Comparison of ENCODE assay signal across 8 mouse cellular contexts in the genomic region with DNA sequence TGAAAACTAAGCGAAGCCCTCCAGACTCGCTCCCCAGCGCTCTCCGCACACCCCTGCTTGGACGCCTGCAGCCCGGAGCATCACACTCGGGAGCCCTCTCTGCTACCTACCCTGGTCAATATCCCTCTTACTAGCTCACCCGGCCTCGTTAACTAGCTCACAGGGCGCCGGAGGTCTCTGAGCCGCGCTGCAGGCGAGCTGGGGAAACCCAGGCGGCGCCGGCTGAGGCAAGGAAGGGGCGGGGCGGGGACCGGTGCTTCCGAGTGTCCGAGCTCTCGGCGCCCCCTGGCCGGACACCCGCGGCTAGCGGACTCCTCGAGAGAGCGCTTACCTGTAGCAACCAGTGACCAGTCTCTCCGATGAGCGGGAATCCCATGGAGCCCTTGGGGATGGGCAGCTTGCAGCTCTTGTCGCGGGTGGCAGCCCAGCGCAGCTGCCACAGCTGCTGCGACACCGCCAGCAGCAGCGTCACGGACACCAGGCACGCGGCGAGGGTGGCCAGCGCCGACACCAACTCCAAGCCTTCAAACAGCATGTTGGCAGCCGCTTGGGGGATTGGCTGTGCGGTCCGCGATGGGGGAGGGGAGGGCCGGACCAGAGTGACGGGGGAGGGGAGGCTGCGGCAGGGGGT. TPM values are rescaled to one million over a fixed set of nuclear protein-coding genes. Genes with fewer than 3 reads are reported as not detected.
DNase-seq lines count a peak whose midpoint lies in the region; ATAC-seq and TF ChIP-seq lines count a peak whose summit lies in the region.

No protein-coding gene starts in this region.

- H3K36me3 ChIP-seq in forebrain, embryonic 14.5 days (ENCODE audit: control insufficient read depth, insufficient read depth, low read length), result no peaks in the 10 kb centered on the region
- H3K36me3 ChIP-seq in hindbrain, embryonic 13.5 days, result no peaks in the 10 kb centered on the region
- H3K36me3 ChIP-seq in midbrain, postnatal 0 days (ENCODE audit: insufficient read depth, low read length), result no peaks in the 10 kb centered on the region

- H3K27me3 ChIP-seq in forebrain, embryonic 14.5 days (replicated peaks; ENCODE audit: control insufficient read depth, insufficient read depth, low read length), result peaks cover 78% of the 10 kb centered on the region
- peaks cover 95% of the 10 kb centered on the region for H3K27me3 ChIP-seq in hindbrain, embryonic 13.5 days
- peaks cover 64% of the 10 kb centered on the region for H3K27me3 ChIP-seq in midbrain, postnatal 0 days (ENCODE audit: insufficient read depth, low read length)

- DNase-seq in 3T3-L1 (ENCODE audit: low read depth, low spot score) (peak; percentile 74), ZHBTc4 (ENCODE audit: low read depth, low spot score) (peak; percentile 74), liver (peak; percentile 34)
- peak; percentile 41 for DNase-seq in forebrain, embryonic 14.5 days (ENCODE audit: low spot score)
- DNase-seq in midbrain, postnatal 0 days (ENCODE audit: low spot score), result no peak
- DNase-seq in cerebellum, adult 11 months, result no peak

- ATAC-seq in forebrain, embryonic 14.5 days, result no peak
- no peak for ATAC-seq in hindbrain, embryonic 13.5 days (ENCODE audit: low FRiP score)
- no peak for ATAC-seq in midbrain, postnatal 0 days (ENCODE audit: low FRiP score)
- ATAC-seq in cerebellum, adult (ENCODE audit: insufficient number of reproducible peaks, low FRiP score, low TSS enrichment), result no peak

- H3K9ac ChIP-seq in forebrain, embryonic 14.5 days (ENCODE audit: low read length), result peak overlapping the region; percentile 45
- H3K9ac ChIP-seq in hindbrain, embryonic 13.5 days, result peak overlapping the region; percentile 75
- 0 out of 2 replicates have a peak overlapping the region, but pooled peaks have one; percentile 13 for H3K9ac ChIP-seq in midbrain, postnatal 0 days (replicated peaks; ENCODE audit: low read length, poor library complexity, severe bottlenecking)

- H3K4me3 ChIP-seq in forebrain, embryonic 14.5 days (ENCODE audit: low read depth, low read length), result peak overlapping the region; percentile 39
- peak overlapping the region; percentile 49 for H3K4me3 ChIP-seq in hindbrain, embryonic 13.5 days
- H3K4me3 ChIP-seq in midbrain, postnatal 0 days (ENCODE audit: low read depth, low read length), result peak overlapping the region; percentile 40

- no peak for TF ChIP-seq CTCF in midbrain, postnatal 0 days (IDR thresholded peaks at IDR 0.05)

- H3K4me2 ChIP-seq in forebrain, embryonic 14.5 days (ENCODE audit: low read length), result peak overlapping the region; percentile 86
- H3K4me2 ChIP-seq in hindbrain, embryonic 13.5 days, result peak overlapping the region; percentile 84
- H3K4me2 ChIP-seq in midbrain, postnatal 0 days (ENCODE audit: low read depth, low read length, poor library complexity, severe bottlenecking), result peak overlapping the region; percentile 74

- under 1% methylated on average over 48 of the region's 51 CpGs for WGBS in forebrain, embryonic 14.5 days
- whole genome bisulfite sequencing in hindbrain, embryonic 13.5 days, result under 1% methylated on average over 50 of the region's 51 CpGs
- WGBS in midbrain, postnatal 0 days, result under 1% methylated on average over 49 of the region's 51 CpGs

- H3K4me1 ChIP-seq in forebrain, embryonic 14.5 days (ENCODE audit: control insufficient read depth, insufficient read depth, low read length), result peaks cover 35% of the 10 kb centered on the region
- peaks cover 79% of the 10 kb centered on the region for H3K4me1 ChIP-seq in hindbrain, embryonic 13.5 days (replicated peaks)
- peaks cover 28% of the 10 kb centered on the region for H3K4me1 ChIP-seq in midbrain, postnatal 0 days (ENCODE audit: insufficient read depth, low read length)

- H3K9me3 ChIP-seq in forebrain, embryonic 14.5 days (replicated peaks; ENCODE audit: control insufficient read depth, low read length), result no peaks in the 10 kb centered on the region
- no peaks in the 10 kb centered on the region for H3K9me3 ChIP-seq in hindbrain, embryonic 13.5 days
- no peaks in the 10 kb centered on the region for H3K9me3 ChIP-seq in midbrain, postnatal 0 days (ENCODE audit: low read length)

- no peak overlapping the region for H3K27ac ChIP-seq in forebrain, embryonic 14.5 days (ENCODE audit: low read depth, low read length)
- H3K27ac ChIP-seq in hindbrain, embryonic 13.5 days, result peak overlapping the region; percentile 79
- no peak overlapping the region for H3K27ac ChIP-seq in midbrain, postnatal 0 days (ENCODE audit: low read depth, low read length)

RNA-seq across cellular contexts. Expression of gene Cyp26b1, which starts 6.1 kb away (rescaled TPM):
- polyA plus RNA-seq in forebrain, embryonic 14.5 days (2014; fragmentation: Nextera tagmentation; extraction: Ambion mirVana), result 1.5 and 2.6 TPM in 2 replicates
- polyA plus RNA-seq in hindbrain, embryonic 13.5 days (2015; fragmentation: Nextera tagmentation; extraction: Ambion mirVana), result 55.5 and 62.8 TPM in 2 replicates
- 19.7 and 36.7 TPM in 2 replicates for total RNA-seq in midbrain, postnatal 0 days (2014; rRNA removed)
- 6.4 and 6.7 TPM in 2 replicates for polyA plus RNA-seq in midbrain, postnatal 0 days (2015; fragmentation: Nextera tagmentation; extraction: Ambion mirVana)

Comparison
In these comparisons a context has a peak if more than half of its experiments do, and no peak if none do; other contexts are left out.
1. DNase-seq: peak in 3T3-L1 (single experiment), ZHBTc4 (single experiment), forebrain, embryonic 14.5 days (single experiment) and liver (single experiment); none in midbrain, postnatal 0 days (single experiment) and cerebellum, adult 11 months (single experiment).
2. H3K9ac ChIP-seq: peak in every context shown above with its lines; median percentile 75 in hindbrain, embryonic 13.5 days; 45 in forebrain, embryonic 14.5 days; 13 in midbrain, postnatal 0 days.
3. Peak in every context shown above with its lines, with median percentiles within 50 percentile points of each other: H3K4me2 ChIP-seq and H3K4me3 ChIP-seq.